In genomic region chr10:108189986-108190385, GRCm38 (mm10) we compare ENCODE assay signal across 21 mouse cellular contexts.
"Had no signal": no experiment of that assay in that cellular context is flagged by ENCODE, and none has a peak within 500 bp of the region (broad histone marks: within the 10 kb centered on the region; RNA-seq: fewer than 3 reads in every experiment).

No protein-coding gene starts in this region.

- H3K27ac ChIP-seq: left cerebral cortex, adult 2 months; limb, embryonic 10.5 days; limb, embryonic 13.5 days; liver, embryonic 12.5 days; liver, embryonic 15.5 days; macrophage; midbrain, embryonic 12.5 days; midbrain, embryonic 15.5 days; neural tube, embryonic 13.5 days; stomach, embryonic 15.5 days had no signal

- ATAC-seq: intestine, embryonic 16.5 days; liver, embryonic 12.5 days; midbrain, embryonic 15.5 days had no signal

- H3K4me3 ChIP-seq: left cerebral cortex, adult 2 months; limb, embryonic 10.5 days; limb, embryonic 13.5 days; liver, embryonic 12.5 days; liver, embryonic 15.5 days; midbrain, embryonic 12.5 days; midbrain, embryonic 15.5 days; neural tube, embryonic 13.5 days; stomach, embryonic 15.5 days had no signal

- DNase-seq: kidney, adult 18-20 months; kidney, postnatal 14 days; kidney, postnatal 4 days; layer of hippocampus, adult 9-11 months; liver; lung, adult 2 months; retina, postnatal 1 day; right cerebral cortex, postnatal 25 days; spleen, adult 18-20 months; thymus, postnatal 25 days had no signal
